Mouse (Mus musculus) forebrain, embryonic 16.5 days (tissue): ENCODE measurements around the gene Zfp672. TPM values are rescaled to one million over a fixed set of nuclear protein-coding genes. Genes with fewer than 3 reads are reported as not detected.
"Not testable (repeated sequence)": the region's sequence is repeated elsewhere in the genome, so short reads cannot be mapped to it uniquely, and the experiment has no call there.

Source experiments
- ATAC-seq: fragments of 200-750 bp; cut with Nextera tagmentation; 2 replicates; pipeline ENCODE4 v1.8.0; 2017; ENCODE audit warnings: mild to moderate bottlenecking, moderate library complexity
- H3K27ac ChIP-seq: fragments of 300-500 bp; sonication (generic); 2 replicates; pipeline ENCODE4 v1.5.1; 2014; ENCODE audit warnings: low read length, control low read depth
- H3K27me3 ChIP-seq: fragments of 300-500 bp; sonication (generic); replicated peaks from 2 replicates; pipeline ENCODE4 v1.6.1; 2014; ENCODE audit warnings: low read length; ENCODE audit not compliant: control insufficient read depth, insufficient read depth
- H3K36me3 ChIP-seq: fragments of 300-500 bp; sonication (generic); 2 replicates; pipeline ENCODE4 v1.6.1; 2014; ENCODE audit not compliant: control insufficient read depth, insufficient read depth
- H3K4me1 ChIP-seq: fragments of 300-500 bp; sonication (generic); replicated peaks from 2 replicates; pipeline ENCODE4 v1.6.1; 2014; ENCODE audit warnings: low read length; ENCODE audit not compliant: control insufficient read depth, insufficient read depth
- H3K4me2 ChIP-seq: fragments of 300-500 bp; sonication (generic); 2 replicates; pipeline ENCODE4 v1.6.1; 2014; ENCODE audit warnings: mild to moderate bottlenecking, low read length, control low read depth
- H3K4me3 ChIP-seq: fragments of 300-500 bp; sonication (generic); replicated peaks from 2 replicates; pipeline ENCODE4 v1.5.1; 2014; ENCODE audit warnings: mild to moderate bottlenecking, low read length, control low read depth
- H3K9ac ChIP-seq: fragments of 300-500 bp; sonication (generic); replicated peaks from 2 replicates; pipeline ENCODE4 v1.6.1; 2014; ENCODE audit warnings: low read depth, low read length, control low read depth
- H3K9me3 ChIP-seq: fragments of 300-500 bp; sonication (generic); 2 replicates; pipeline ENCODE4 v1.6.1; 2016; ENCODE audit warnings: low read length; ENCODE audit not compliant: control insufficient read depth
- WGBS: fragments of 180-500 bp; shearing (Covaris S2); extraction: QIAGEN DNeasy Blood & Tissue Kit; methylation state at CpG from one replicate; pipeline ENCODE4 v1.1.7; 2014; 5-methylcytosine and 5-hydroxymethylcytosine counted together
- polyA plus RNA-seq: library from polyadenylated mRNA; unstranded; fragments of >200 nt; fragmentation: Nextera tagmentation; extraction: Ambion mirVana; gene quantifications from 2 replicates; pipeline ENCODE4 v1.2.1, GENCODE M21; 2015

The Zfp672 gene
- polyA plus RNA-seq, 1 experiment from 2014 or later: 39.8 TPM

- Histone ChIP-seq H3K4me1 (no peaks in the 10 kb centered on the region), H3K27me3 (no peaks in the 10 kb centered on the region), H3K9me3 (no peaks in the 10 kb centered on the region), H3K36me3 (peaks cover 10% of the 10 kb centered on the region), H3K9ac (no peak overlapping the region), H3K4me2 (no peak overlapping the region), H3K4me3 (no peak overlapping the region), H3K27ac (no peak overlapping the region)
- 90% methylated on average over 5 of the region's 5 CpGs for WGBS
- ATAC-seq: no peak
These were observed 14.5 kb downstream of the Zfp672 start for GRCm38 (mm10) chr11:58315536-58316168.

- no peaks in the 10 kb centered on the region for H3K9me3 ChIP-seq
- WGBS: 69% methylated on average over 6 of the region's 6 CpGs
- peaks cover 7% of the 10 kb centered on the region for H3K36me3 ChIP-seq
- no peak for ATAC-seq
- no peaks in the 10 kb centered on the region for H3K27me3 ChIP-seq
- no peak overlapping the region for H3K4me3 ChIP-seq
- H3K4me2 ChIP-seq: no peak overlapping the region
- no peaks in the 10 kb centered on the region for H3K4me1 ChIP-seq
- no peak overlapping the region for H3K27ac ChIP-seq
- H3K9ac ChIP-seq: no peak overlapping the region
These were observed 16.1 kb downstream of the Zfp672 start for GRCm38 (mm10) chr11:58314069-58314468.

GRCm38 (mm10) chr11:58308661-58309060, 21.5 kb downstream of the Zfp672 start:
- Histone ChIP-seq H3K4me3 (no peak overlapping the region), H3K27me3 (no peaks in the 10 kb centered on the region), H3K9me3 (no peaks in the 10 kb centered on the region), H3K9ac (no peak overlapping the region), H3K36me3 (no peaks in the 10 kb centered on the region), H3K4me1 (peaks cover 15% of the 10 kb centered on the region), H3K27ac (no peak overlapping the region), H3K4me2 (no peak overlapping the region)
- no peak for ATAC-seq
- WGBS: 94% methylated on average over 9 of the region's 9 CpGs

GRCm38 (mm10) chr11:58307411-58308080, 22.6 kb downstream of the Zfp672 start:
- peak overlapping the region; percentile 64 for H3K27ac ChIP-seq
- H3K4me3 ChIP-seq: peak overlapping the region; percentile 62
- H3K27me3 ChIP-seq: no peaks in the 10 kb centered on the region
- no peaks in the 10 kb centered on the region for H3K36me3 ChIP-seq
- peak overlapping the region; percentile 73 for H3K9ac ChIP-seq
- peak; percentile 29 for ATAC-seq
- peaks cover 17% of the 10 kb centered on the region for H3K4me1 ChIP-seq
- WGBS: under 1% methylated on average over 42 of the region's 42 CpGs
- no peaks in the 10 kb centered on the region for H3K9me3 ChIP-seq
- H3K4me2 ChIP-seq: peak overlapping the region; percentile 97

GRCm38 (mm10) chr11:58306860-58307308, 23.3 kb downstream of the Zfp672 start, which contains the start of gene Zfp692:
Zfp692 (plus strand) TSS chr11:58307069.
- Histone ChIP-seq H3K9ac (peak within 1 kb of the TSS; percentile 73), H3K36me3 (no peaks in the 10 kb centered on the region), H3K4me1 (peaks cover 17% of the 10 kb centered on the region), H3K4me2 (peak within 1 kb of the TSS; percentile 97), H3K27me3 (no peaks in the 10 kb centered on the region), H3K9me3 (no peaks in the 10 kb centered on the region), H3K4me3 (peak within 1 kb of the TSS; percentile 62), H3K27ac (peak within 1 kb of the TSS; percentile 66)
- WGBS: under 1% methylated on average over 34 of the region's 34 CpGs
- peak; percentile 90 for ATAC-seq

GRCm38 (mm10) chr11:58305299-58305698, 24.8 kb downstream of the Zfp672 start:
- H3K4me3 ChIP-seq, H3K4me2 ChIP-seq, H3K27ac ChIP-seq, H3K36me3 ChIP-seq, H3K9ac ChIP-seq, H3K27me3 ChIP-seq, H3K9me3 ChIP-seq, ATAC-seq: not testable (repeated sequence)
- WGBS: 96% methylated on average over 8 of the region's 8 CpGs
- H3K4me1 ChIP-seq: peaks cover 17% of the 10 kb centered on the region

- Histone ChIP-seq H3K36me3 (no peaks in the 10 kb centered on the region), H3K4me1 (peaks cover 17% of the 10 kb centered on the region), H3K27ac (no peak overlapping the region), H3K9ac (no peak overlapping the region), H3K27me3 (no peaks in the 10 kb centered on the region), H3K4me2 (peak overlapping the region; percentile 27), H3K4me3 (no peak overlapping the region), H3K9me3 (no peaks in the 10 kb centered on the region)
- ATAC-seq: no peak
- WGBS: 9% methylated on average over 7 of the region's 7 CpGs
These were observed 26.5 kb downstream of the Zfp672 start for GRCm38 (mm10) chr11:58303594-58303993.

GRCm38 (mm10) chr11:58302774-58303445, 27.2 kb downstream of the Zfp672 start:
- peak overlapping the region; percentile 64 for H3K4me3 ChIP-seq
- H3K36me3 ChIP-seq: no peaks in the 10 kb centered on the region
- no peaks in the 10 kb centered on the region for H3K9me3 ChIP-seq
- H3K9ac ChIP-seq: peak overlapping the region; percentile 61
- peak overlapping the region; percentile 73 for H3K4me2 ChIP-seq
- H3K27me3 ChIP-seq: no peaks in the 10 kb centered on the region
- ATAC-seq: peak; percentile 31; the same call in 1 of the 2 replicates
- WGBS: under 1% methylated on average over 26 of the region's 26 CpGs
- H3K4me1 ChIP-seq: peaks cover 15% of the 10 kb centered on the region
- peak overlapping the region; percentile 90 for H3K27ac ChIP-seq
